Mouse (Mus musculus) cerebellum, adult 2 months (tissue): ENCODE data around the gene Wwox.

Experiments
- CTCF ChIP-seq: fragments of 200-500 bp; IDR thresholded peaks from 2 replicates; pipeline ENCODE4 v1.5.1; 2011; ENCODE audit warnings: low read depth, mild to moderate bottlenecking, control low read depth, low read length, moderate library complexity, borderline replicate concordance; ENCODE audit not compliant: insufficient read depth
- POLR2A ChIP-seq: fragments of 200-500 bp; IDR thresholded peaks from 2 replicates; pipeline ENCODE4 v1.6.1; 2011; ENCODE audit warnings: low read length, control low read depth, borderline replicate concordance; ENCODE audit not compliant: insufficient read depth

GRCm38 (mm10) chr8:114605651-114606050 is 166.2 kb downstream of the Wwox start:
- TF ChIP-seq CTCF (no peak), POLR2A (no peak)
